Mouse (Mus musculus): ENCODE measurements at regions not wholly inside any gene's neighbourhood (a gene's known extent, or its start where the extent isn't known, plus 50 kb on each side); places are given as distances from the start of the nearest gene placed in this dataset.

- DNase-seq (ENCODE audit: low spot score): no peak
These were observed 185.3 kb downstream of the Snx13 start for GRCm38 (mm10) chr12:35232322-35232673.

- no peak for DNase-seq (ENCODE audit: low spot score)
These were observed 184.7 kb downstream of the Snx13 start for GRCm38 (mm10) chr12:35231414-35232321.

GRCm38 (mm10) chr12:35220429-35220828 lies 173.4 kb downstream of the Snx13 start:
- DNase-seq (ENCODE audit: low spot score): peak; percentile 12

GRCm38 (mm10) chr12:35220002-35220401 lies 173.0 kb downstream of the Snx13 start:
- no peak for DNase-seq (ENCODE audit: low spot score)

GRCm38 (mm10) chr12:35216725-35217124 lies 169.7 kb downstream of the Snx13 start:
- DNase-seq (ENCODE audit: low spot score): peak; percentile 13

GRCm38 (mm10) chr12:35209399-35209798 lies 162.4 kb downstream of the Snx13 start:
- no peak for DNase-seq (ENCODE audit: low spot score)

GRCm38 (mm10) chr12:35207605-35208004 lies 160.6 kb downstream of the Snx13 start:
- DNase-seq (ENCODE audit: low spot score): no peak

GRCm38 (mm10) chr12:35203398-35203797 lies 156.4 kb downstream of the Snx13 start:
- no peak for DNase-seq (ENCODE audit: low spot score)

- DNase-seq (ENCODE audit: low spot score): no peak
These were observed 153.1 kb downstream of the Snx13 start for GRCm38 (mm10) chr12:35200110-35200509.
